Mouse (Mus musculus): ENCODE measurements around the gene Eef2.
A peak's percentile ranks its signal among the peaks of the same experiment; 100 is the strongest.
"Not testable (repeated sequence)": the region's sequence is repeated elsewhere in the genome, so short reads cannot be mapped to it uniquely, and the experiment has no call there.

GRCm38 (mm10) chr10:81217267-81217666, 40.8 kb downstream of the Eef2 start:
- TF ChIP-seq CTCF (IDR thresholded peaks at IDR 0.05; ENCODE audit: low read depth, low read length): 0 out of 2 replicates have a peak, but pooled peaks have one; percentile 2
- TF ChIP-seq GATA1 (IDR thresholded peaks at IDR 0.05; ENCODE audit: borderline replicate concordance, low read length); TAL1 (conservative IDR thresholded peaks at IDR 0.05; ENCODE audit: low read depth, low read length): not testable (repeated sequence)
